Mouse (Mus musculus) adrenal gland, postnatal 4 days (tissue): ENCODE measurements around the gene Itga7. TPM values are rescaled to one million over a fixed set of nuclear protein-coding genes. Genes with fewer than 3 reads are reported as not detected.

ENCODE experiments used
- DNase-seq, 2 experiments: peaks; one replicate each; pipeline ENCODE4 v3.0.0; 2021 to 2022; ENCODE audit warnings: low spot score in 2 of 2, mixed read lengths in 2 of 2
- total RNA-seq, 2 experiments: library from RNA; stranded (reverse); gene quantifications; 2 replicates each; pipeline ENCODE4 v1.2.3; 2021

Gene Itga7
- total RNA-seq, 2 experiments from 2014 or later: 13.9 to 17.2 TPM

- no peak for DNase-seq
Measured at GRCm38 (mm10) chr10:128910066-128910841, 23.4 kb upstream of the Itga7 start.

- no peak for DNase-seq
Measured at GRCm38 (mm10) chr10:128911430-128911829, 22.2 kb upstream of the Itga7 start.

GRCm38 (mm10) chr10:128912268-128912667, 21.4 kb upstream of the Itga7 start:
- no peak for DNase-seq

GRCm38 (mm10) chr10:128912791-128913190, 20.8 kb upstream of the Itga7 start:
- DNase-seq: no peak

- peak; percentile 74 to 82 for DNase-seq
Measured at GRCm38 (mm10) chr10:128913219-128913618, 20.4 kb upstream of the Itga7 start.

GRCm38 (mm10) chr10:128913696-128914095, 19.9 kb upstream of the Itga7 start:
- DNase-seq: no peak

GRCm38 (mm10) chr10:128915550-128915949, 18.1 kb upstream of the Itga7 start:
- no peak for DNase-seq

- DNase-seq: no peak
Measured at GRCm38 (mm10) chr10:128916665-128917064, 17.0 kb upstream of the Itga7 start.

GRCm38 (mm10) chr10:128917400-128917799, 16.2 kb upstream of the Itga7 start:
- no peak for DNase-seq

- no peak for DNase-seq
Measured at GRCm38 (mm10) chr10:128918246-128918645, 15.4 kb upstream of the Itga7 start.

GRCm38 (mm10) chr10:128919203-128919631, 14.4 kb upstream of the Itga7 start:
- DNase-seq: no peak

GRCm38 (mm10) chr10:128919966-128920365, 13.7 kb upstream of the Itga7 start:
- DNase-seq: no peak

- no peak for DNase-seq
Measured at GRCm38 (mm10) chr10:128920736-128921161, 12.9 kb upstream of the Itga7 start.

GRCm38 (mm10) chr10:128921251-128921650, 12.4 kb upstream of the Itga7 start:
- DNase-seq: no peak

- DNase-seq: no peak
Measured at GRCm38 (mm10) chr10:128921883-128922821, 11.5 kb upstream of the Itga7 start.

- DNase-seq: no peak
Measured at GRCm38 (mm10) chr10:128922822-128923012, 10.9 kb upstream of the Itga7 start, which contains the start of gene Rdh5. Rdh5 (minus strand) TSS chr10:128922888.

- DNase-seq: peak; percentile 91 to 97
Measured at GRCm38 (mm10) chr10:128923013-128923691, 10.5 kb upstream of the Itga7 start.

- DNase-seq: no peak
Measured at GRCm38 (mm10) chr10:128923935-128924334, 9.7 kb upstream of the Itga7 start, which contains the start of gene Bloc1s1. Bloc1s1 (minus strand) TSS chr10:128924035.

- no peak for DNase-seq
Measured at GRCm38 (mm10) chr10:128928356-128928755, 5.3 kb upstream of the Itga7 start.

- no peak for DNase-seq
Measured at GRCm38 (mm10) chr10:128929638-128930378, 3.8 kb upstream of the Itga7 start.

- DNase-seq: no peak
Measured at GRCm38 (mm10) chr10:128931441-128931840, 2.2 kb upstream of the Itga7 start.
